Mouse (Mus musculus) spleen, postnatal 10 days (tissue): ENCODE measurements around the gene Lap3.
A peak's percentile ranks its signal among the peaks of the same experiment; 100 is the strongest.

Experiments used
- DNase-seq, 2 experiments: peaks; one replicate each; pipeline ENCODE4 v3.0.0; 2021 to 2022; ENCODE audit warnings: low spot score in 2 of 2

The Lap3 gene

GRCm38 (mm10) chr5:45493191-45494092, at the start of gene Lap3:
TSS of gene Lap3 (plus strand) at chr5:45493374.
- DNase-seq, result peak; percentile 90 to 98

GRCm38 (mm10) chr5:45444130-45444832, 48.9 kb upstream of the Lap3 start:
- no peak for DNase-seq

- no peak for DNase-seq
Measured at GRCm38 (mm10) chr5:45448676-45449075, 44.5 kb upstream of the Lap3 start.

GRCm38 (mm10) chr5:45449206-45449605, 44.0 kb upstream of the Lap3 start:
- peak in 1 of 2 experiments; percentile 8 for DNase-seq

- peak; percentile 79 to 97 for DNase-seq
Measured at GRCm38 (mm10) chr5:45449831-45450716, 43.1 kb upstream of the Lap3 start, which contains the start of gene Qdpr. TSS of gene Qdpr (minus strand) at chr5:45450236.

- DNase-seq, result no peak
Measured at GRCm38 (mm10) chr5:45453451-45453850, 39.7 kb upstream of the Lap3 start, which contains the start of gene Clrn2. TSS of gene Clrn2 (plus strand) at chr5:45453751.

- no peak for DNase-seq
Measured at GRCm38 (mm10) chr5:45454456-45454855, 38.7 kb upstream of the Lap3 start.

- DNase-seq, result no peak
Measured at GRCm38 (mm10) chr5:45472880-45473450, 20.2 kb upstream of the Lap3 start.

- DNase-seq, result no peak
Measured at GRCm38 (mm10) chr5:45473521-45473920, 19.7 kb upstream of the Lap3 start.

GRCm38 (mm10) chr5:45474215-45474614, 19.0 kb upstream of the Lap3 start:
- DNase-seq, result peak in 1 of 2 experiments; percentile 22

- no peak for DNase-seq
Measured at GRCm38 (mm10) chr5:45474758-45475157, 18.4 kb upstream of the Lap3 start.

- no peak for DNase-seq
Measured at GRCm38 (mm10) chr5:45475771-45476170, 17.4 kb upstream of the Lap3 start.

GRCm38 (mm10) chr5:45476288-45476687, 16.9 kb upstream of the Lap3 start:
- no peak for DNase-seq

- DNase-seq, result no peak
Measured at GRCm38 (mm10) chr5:45477601-45478000, 15.6 kb upstream of the Lap3 start.

GRCm38 (mm10) chr5:45480066-45480465, 13.1 kb upstream of the Lap3 start:
- DNase-seq, result no peak

GRCm38 (mm10) chr5:45481125-45481524, 12.0 kb upstream of the Lap3 start:
- DNase-seq, result no peak

GRCm38 (mm10) chr5:45482607-45483006, 10.6 kb upstream of the Lap3 start:
- no peak for DNase-seq

GRCm38 (mm10) chr5:45483654-45484053, 9.5 kb upstream of the Lap3 start:
- DNase-seq, result no peak

- DNase-seq, result no peak
Measured at GRCm38 (mm10) chr5:45491776-45492175, 1.4 kb upstream of the Lap3 start.

GRCm38 (mm10) chr5:45494093-45494755, 1.1 kb downstream of the Lap3 start:
- no peak for DNase-seq
